Mouse (Mus musculus) left cerebral cortex, postnatal 14 days (tissue): Measurements from ENCODE around the gene Plrg1. TPM values are rescaled to one million over a fixed set of nuclear protein-coding genes. Genes with fewer than 3 reads are reported as not detected.

ENCODE experiments used
- DNase-seq, 2 experiments: peaks; one replicate each; pipeline ENCODE4 v3.0.0; 2021 to 2022; ENCODE audit warnings: low spot score in 2 of 2, mixed read lengths in 1 of 2
- intact Hi-C: fragments of 180-260 bp; cut with DNase I; formaldehyde crosslinking; loops from one replicate; pipeline ENCODE4 v1.15.1; 2025
- long read RNA-seq, 2 experiments: library from polyadenylated mRNA; stranded (forward); transcript quantifications; one replicate each; pipeline ENCODE4 v2.0.0; 2021
- total RNA-seq, 2 experiments: library from RNA; stranded (reverse); gene quantifications; 2 replicates each; pipeline ENCODE4 v1.2.3; 2021

Plrg1 gene
- 10 to 100 TPM; 38.8 to 39.9 TPM for total RNA-seq
- long read RNA-seq, experiment 1, transcript Plrg1-204 (15 exons, 1,851 nt), result major isoform, 36 of 41 reads
- long read RNA-seq, experiment 1, partial matches to known transcripts, result 1 of 41 reads
- long read RNA-seq, experiment 1, other reads (novel, unspliced or antisense), result 4 of 41 reads
- long read RNA-seq, experiment 2, transcript Plrg1-204 (15 exons, 1,851 nt), result major isoform, 40 of 42 reads
- long read RNA-seq, experiment 2, partial matches to known transcripts, result 0 of 42 reads
- long read RNA-seq, experiment 2, other reads (novel, unspliced or antisense), result 2 of 42 reads

- DNase-seq, result peak; percentile 97 to 99
- intact Hi-C loops, result loop anchor here (2.0 to 5.0 kb wide), 2 partner anchors 57 to 688 kb away; no protein-coding TSS in a partner anchor
These were observed at the start of gene Plrg1 for GRCm38 (mm10) chr3:83055281-83056038. TSS of gene Plrg1 (plus strand) at chr3:83055522.

- intact Hi-C loops, result no loop called here
- no peak for DNase-seq
These were observed 47.8 kb upstream of the Plrg1 start, which contains the start of gene Fgg for GRCm38 (mm10) chr3:83007557-83007956. TSS of gene Fgg (plus strand) at chr3:83007724.

DNA sequence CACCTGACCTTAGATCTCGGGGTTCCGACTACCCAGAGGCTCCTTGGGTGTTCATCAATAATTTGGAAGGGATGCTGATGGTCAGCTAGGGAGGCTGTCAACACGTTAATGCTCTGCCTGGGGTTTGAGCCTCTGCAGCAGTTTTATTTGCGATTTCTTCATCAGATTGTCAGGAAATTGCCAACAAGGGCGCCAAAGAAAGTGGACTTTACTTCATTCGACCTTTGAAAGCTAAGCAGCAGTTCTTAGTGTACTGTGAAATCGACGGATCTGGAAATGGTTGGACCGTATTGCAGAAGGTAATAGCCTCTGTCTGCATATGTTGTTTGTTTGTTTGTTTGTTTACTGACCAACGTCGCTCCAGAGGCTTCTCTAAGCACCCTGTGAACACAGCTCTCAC lies 45.0 kb upstream of the Plrg1 start:
- intact Hi-C loops, result no loop called here
- DNase-seq, result no peak

DNA sequence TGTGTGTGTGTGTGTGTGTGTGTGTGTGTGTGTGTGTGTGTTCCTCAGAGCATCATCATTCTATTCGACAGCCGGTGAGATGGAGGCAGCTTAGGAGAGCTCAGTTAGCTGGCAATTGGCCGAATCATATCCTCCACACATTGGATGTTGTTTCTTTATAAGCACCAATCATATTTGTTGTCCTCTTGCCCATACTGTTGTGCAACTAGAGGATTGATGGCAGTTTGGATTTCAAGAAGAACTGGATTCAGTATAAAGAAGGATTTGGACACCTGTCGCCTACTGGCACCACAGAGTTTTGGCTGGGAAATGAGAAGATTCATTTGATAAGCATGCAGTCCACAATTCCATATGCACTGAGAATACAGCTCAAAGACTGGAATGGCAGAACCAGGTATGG lies 44.2 kb upstream of the Plrg1 start:
- intact Hi-C loops, result no loop called here
- DNase-seq, result no peak

DNA sequence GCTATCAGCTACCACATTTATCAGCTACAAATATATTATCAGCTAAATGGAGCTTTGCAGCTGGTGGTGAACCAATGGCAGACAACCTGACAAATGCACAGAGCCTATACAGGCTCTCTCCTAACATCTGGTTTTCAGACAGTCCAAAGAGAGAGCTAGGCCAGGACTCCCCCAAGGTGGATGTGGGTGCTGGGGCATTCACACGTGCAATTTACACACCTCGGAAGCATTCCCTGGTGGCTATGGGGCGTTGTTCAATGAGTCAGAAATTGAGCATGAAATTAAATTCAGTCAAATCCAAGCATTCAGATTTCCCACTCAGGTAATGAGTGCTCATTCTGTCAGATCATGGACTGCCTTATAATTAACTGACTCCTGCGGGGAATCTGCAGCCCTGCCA lies 43.8 kb upstream of the Plrg1 start:
- intact Hi-C loops, result no loop called here
- DNase-seq, result no peak

DNA sequence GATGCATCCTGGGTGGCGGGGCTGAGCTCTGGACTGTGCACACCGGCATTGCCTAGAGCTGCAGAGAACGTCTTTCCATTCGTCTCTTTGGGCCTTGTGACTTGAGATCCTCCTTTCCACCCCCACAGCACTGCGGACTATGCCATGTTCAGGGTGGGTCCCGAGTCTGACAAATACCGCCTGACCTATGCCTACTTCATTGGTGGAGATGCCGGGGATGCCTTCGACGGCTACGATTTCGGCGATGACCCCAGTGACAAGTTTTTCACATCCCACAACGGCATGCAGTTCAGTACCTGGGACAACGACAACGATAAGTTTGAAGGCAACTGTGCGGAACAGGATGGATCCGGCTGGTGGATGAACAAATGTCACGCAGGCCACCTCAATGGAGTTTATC lies 42.7 kb upstream of the Plrg1 start:
- intact Hi-C loops, result no loop called here
- DNase-seq, result no peak

DNA sequence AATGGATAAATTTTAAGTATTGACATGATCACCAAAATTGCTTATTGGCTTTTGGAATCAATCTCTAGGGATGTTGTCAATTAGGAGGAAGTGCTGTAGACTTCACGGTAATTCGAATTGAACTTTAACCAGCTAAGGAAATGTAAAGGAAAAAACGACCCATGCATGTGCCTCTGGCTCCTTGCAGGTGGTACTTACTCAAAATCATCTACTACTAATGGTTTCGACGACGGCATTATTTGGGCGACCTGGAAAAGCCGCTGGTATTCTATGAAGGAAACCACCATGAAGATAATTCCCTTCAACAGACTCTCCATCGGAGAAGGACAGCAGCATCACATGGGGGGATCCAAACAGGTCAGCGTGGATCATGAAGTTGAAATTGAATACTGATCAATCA lies 41.4 kb upstream of the Plrg1 start:
- intact Hi-C loops, result no loop called here
- no peak for DNase-seq

- intact Hi-C loops, result no loop called here
- DNase-seq, result no peak
These were observed 39.1 kb upstream of the Plrg1 start for GRCm38 (mm10) chr3:83016236-83016635.

- DNase-seq, result no peak
- intact Hi-C loops, result no loop called here
These were observed 34.9 kb upstream of the Plrg1 start for GRCm38 (mm10) chr3:83020387-83020786.

GRCm38 (mm10) chr3:83021176-83021575 lies 34.1 kb upstream of the Plrg1 start:
- DNase-seq, result no peak
- intact Hi-C loops, result no loop called here

GRCm38 (mm10) chr3:83025036-83025435 lies 30.3 kb upstream of the Plrg1 start:
- intact Hi-C loops, result no loop called here
- no peak for DNase-seq

DNA sequence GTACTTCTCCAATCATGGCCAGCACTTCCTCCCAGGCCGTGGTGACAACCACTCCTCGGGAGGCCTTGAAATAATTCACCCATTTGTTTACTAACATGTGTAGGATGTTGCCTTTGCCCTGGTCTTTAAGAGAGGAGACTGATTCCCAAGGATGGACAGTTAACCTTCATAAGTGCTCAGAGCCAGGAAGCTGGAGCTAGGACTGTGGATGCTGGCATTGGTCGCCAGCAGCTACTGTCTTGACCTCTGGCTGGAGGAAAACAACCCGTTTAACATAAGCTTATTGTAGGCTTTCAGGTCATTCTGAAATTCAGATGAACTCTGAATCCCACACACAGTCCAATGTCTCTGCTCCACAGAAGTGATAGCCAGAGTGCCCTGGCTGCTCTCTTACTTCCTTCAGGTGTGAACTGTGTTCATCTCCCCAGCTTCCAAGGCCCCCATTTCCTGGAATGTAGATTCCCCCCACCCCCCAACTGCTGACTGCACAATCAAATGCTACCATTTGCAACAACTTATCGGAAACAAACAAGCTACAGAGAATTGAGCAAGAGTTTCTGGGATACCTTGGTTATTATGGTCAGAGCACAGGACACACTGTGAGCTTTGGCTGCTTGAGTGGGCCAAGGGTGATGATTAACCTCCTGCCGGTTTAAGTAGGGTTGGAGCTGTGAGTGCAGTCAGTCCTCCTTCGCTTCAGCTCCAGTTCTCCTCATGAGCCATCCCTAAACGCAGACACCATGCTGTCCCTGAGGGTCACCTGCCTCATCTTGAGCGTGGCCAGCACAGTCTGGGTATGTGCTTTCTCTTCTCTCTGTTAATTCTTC lies 29.6 kb upstream of the Plrg1 start, which contains the start of gene Fga:
Gene Fga, plus strand, starts transcription at position 602 of the 827 bp plus-strand sequence.
- intact Hi-C loops, result no loop called here
- DNase-seq, result no peak

- intact Hi-C loops, result no loop called here
- DNase-seq, result no peak
These were observed 27.6 kb upstream of the Plrg1 start for GRCm38 (mm10) chr3:83027546-83028251.

DNA sequence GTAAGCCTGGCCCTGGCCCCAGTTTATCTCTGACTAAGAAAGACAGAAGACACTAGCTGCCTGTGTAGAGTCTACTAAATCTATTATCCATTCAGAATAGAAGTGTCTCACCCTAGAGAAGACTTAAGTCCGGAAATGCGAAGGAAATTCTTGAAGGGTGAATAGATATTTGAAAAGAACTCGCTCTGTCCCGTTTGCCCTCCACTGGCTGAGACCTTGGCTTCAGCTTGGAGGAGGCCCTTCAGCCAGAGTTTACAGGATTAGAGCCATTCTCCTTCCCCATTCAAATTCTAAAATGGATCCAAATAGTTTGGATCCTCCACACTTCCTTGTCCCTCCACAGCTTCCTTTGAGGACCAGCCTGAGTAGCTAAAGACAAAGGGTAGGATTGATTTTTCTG lies 25.0 kb upstream of the Plrg1 start:
- intact Hi-C loops, result no loop called here
- no peak for DNase-seq

DNA sequence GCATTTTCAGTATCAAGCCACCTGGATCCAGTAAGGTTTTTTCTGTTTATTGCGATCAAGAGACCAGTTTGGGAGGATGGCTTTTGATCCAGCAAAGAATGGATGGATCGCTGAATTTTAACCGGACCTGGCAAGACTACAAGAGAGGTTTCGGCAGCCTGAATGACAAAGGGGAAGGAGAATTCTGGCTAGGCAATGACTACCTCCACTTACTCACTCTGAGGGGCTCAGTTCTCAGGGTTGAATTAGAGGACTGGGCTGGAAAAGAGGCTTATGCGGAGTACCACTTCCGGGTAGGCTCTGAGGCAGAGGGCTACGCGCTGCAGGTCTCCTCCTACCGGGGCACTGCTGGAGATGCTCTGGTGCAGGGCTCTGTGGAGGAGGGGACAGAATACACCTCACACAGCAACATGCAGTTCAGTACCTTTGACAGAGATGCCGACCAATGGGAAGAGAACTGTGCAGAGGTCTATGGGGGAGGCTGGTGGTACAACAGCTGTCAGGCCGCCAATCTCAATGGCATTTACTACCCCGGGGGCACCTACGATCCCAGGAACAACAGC lies 22.5 kb upstream of the Plrg1 start:
- no peak for DNase-seq
- intact Hi-C loops, result no loop called here

DNA sequence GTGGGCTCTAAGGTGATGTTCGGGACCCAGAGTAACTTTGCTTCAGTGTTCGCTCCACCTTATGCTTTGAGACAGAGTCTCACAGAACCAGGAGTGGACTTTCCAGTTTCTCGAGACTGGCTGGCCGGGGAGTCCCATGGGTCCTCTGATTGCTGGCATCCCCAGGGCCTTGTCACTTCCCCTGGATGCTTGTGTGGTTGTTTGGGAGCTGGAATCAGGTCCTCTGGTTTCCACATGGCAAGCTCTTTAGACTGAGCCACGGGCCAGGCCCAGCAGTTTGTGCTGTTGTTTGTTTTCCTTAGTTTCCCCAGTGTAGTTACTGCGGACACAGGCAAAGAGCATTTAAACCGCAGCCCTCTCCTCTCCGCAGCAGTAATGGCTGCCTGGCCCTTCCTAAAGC lies 21.5 kb upstream of the Plrg1 start:
- intact Hi-C loops, result no loop called here
- DNase-seq, result no peak

DNA sequence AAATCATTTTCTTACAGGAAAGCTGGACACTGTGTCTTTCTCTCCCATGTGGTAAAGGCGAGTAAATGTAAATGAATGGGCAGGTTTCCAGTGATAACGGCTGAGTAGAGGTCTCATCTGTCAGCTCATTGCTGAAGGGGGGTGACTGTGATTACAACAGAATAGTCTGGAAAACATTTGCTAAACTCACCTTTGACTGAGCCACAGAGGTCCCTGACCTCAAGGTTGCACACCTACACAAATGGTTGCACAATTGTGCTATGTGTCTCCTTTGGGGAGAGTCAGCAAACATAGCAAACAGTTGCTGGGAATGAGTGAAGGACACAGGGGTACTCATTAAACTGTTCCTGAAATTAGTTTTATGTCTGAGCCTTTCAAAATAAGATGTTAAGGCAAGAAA lies 16.5 kb upstream of the Plrg1 start:
- intact Hi-C loops, result no loop called here
- DNase-seq, result no peak

GRCm38 (mm10) chr3:83039666-83040065 lies 15.7 kb upstream of the Plrg1 start:
- DNase-seq, result no peak
- intact Hi-C loops, result no loop called here

GRCm38 (mm10) chr3:83042451-83042850 lies 12.9 kb upstream of the Plrg1 start:
- intact Hi-C loops, result no loop called here

More at GRCm38 (mm10) chr3:83042451-83042850, 12.9 kb upstream of the Plrg1 start:
- no peak for DNase-seq
